Mouse (Mus musculus): ENCODE measurements around the gene Msl2.

Gene Msl2

DNA sequence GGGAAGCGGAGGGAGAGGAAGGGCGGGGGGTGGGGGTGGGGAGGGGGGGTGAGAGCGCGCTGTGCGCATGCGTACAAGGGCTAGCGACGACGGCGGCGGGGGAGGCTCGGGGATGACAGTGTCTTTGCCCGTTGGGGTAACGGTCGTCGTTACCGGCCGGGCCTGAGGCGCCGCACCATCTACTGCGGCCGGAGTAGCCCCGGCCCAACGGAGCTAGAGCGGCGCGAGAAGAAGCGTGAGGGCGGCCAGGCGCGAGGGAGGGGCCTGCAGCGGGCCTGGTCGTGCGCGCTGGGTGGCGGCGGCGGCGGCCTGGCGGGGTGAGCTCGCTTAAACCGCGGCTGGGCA, at the start of gene Msl2:
Gene Msl2 (plus strand): TSS at position 115 of the 345 bp plus-strand sequence.
- no peak for DNase-seq (ENCODE audit: low read depth, low spot score)

DNA sequence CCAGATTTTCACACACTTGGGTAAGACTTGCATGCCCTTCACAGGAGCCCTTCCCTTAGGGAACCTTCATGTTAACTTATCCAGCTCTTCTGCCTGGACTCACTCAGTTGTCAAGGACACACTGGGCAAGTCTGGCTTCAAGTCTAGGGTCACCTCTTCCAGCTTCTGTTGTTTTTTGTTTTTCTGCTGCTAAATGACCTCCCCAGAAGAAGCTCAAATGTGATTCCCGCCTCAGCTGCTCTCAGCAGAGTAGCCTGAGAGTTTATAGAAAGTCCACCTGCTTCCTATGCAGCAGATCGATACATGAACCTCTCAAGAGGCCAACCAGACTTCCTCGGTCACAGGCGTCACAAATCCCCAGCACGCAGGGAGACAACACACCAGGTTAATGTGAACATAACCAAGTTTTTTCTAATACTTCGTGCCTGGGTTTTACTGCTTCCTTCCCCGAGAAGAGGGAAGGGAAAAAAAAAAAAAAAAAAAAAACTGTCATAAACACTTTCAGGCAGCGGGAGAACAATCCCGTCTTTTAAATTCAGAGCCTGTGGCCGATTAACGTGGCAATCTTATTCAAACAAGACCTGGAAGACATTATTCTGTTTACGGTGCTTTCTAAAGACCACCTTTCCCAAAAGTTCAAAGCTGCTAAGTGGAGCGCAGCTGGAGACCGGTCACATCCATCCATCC, 40.0 kb upstream of the Msl2 start:
- DNase-seq (ENCODE audit: low read depth, low spot score): no peak

DNA sequence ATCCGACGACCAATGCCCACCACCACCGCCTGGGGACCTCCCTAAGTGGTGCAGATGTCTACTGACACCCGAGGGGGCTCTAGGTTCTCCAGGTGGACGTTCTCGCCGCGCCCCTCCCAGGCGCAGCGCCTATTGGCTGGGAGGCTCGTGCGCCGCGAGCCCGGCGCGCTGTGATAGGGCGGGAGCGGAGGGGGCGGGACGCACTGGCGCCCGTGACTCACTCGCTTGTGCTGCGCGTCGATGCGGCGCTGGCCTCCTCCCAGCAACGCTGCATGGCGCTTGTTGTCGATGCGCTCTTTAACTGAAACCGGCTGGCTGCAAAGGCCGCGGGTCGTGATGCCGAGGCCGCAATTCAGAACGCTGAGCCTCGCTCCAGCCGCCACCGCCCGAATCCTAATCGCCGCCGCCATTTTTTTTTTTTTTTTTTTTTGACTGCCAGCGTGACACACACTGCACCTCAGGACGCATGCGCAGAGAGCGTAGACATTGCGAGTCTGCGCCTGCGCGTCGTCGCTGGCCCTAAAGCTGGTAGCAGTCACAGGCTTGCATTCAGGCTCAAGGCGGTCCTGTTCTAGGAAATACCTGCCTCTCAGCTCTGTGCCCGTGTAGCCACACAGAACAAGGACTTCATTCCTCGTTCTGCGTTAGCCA, 39.3 kb upstream of the Msl2 start, which contains the start of gene Pccb:
Gene Pccb (minus strand): TSS at position 451 of the 651 bp plus-strand sequence.
- DNase-seq (ENCODE audit: low read depth, low spot score): peak; percentile 99

DNA sequence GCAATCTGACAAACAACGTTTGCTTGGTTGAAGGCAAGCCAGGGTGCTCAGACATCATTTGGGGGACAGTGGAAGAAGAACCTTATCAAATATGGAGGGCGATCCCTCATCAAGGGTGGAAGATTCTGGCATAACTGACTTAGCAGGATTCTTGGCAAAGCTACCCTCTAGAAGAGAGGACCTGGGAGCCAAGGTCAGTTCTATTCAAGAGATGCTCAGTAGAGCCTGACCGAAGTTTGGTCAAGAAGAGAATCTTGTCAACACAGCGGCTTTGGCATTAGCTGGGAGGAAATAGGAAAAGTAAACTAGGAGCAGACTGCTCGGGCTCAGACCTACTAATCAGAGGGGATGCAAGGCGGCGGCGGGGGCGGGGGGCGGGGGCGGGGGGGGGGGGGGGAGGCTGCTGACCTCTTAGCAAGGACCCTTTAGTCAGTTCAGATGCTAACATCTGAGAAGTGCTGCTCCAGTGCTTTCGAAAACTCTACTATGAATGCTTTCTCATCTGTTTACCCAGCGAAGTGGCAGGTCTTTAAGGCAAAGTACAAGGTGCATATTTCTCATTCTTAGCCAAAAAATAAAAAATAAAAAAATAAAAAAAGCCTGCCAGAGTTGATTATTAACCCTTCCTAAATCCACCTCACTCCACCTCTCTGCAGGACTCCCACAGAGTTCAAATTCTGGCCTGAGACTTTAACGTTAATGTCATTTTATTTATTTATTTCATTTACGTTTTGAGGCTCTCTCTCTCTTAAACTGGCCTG, 37.9 kb upstream of the Msl2 start:
- DNase-seq (ENCODE audit: low read depth, low spot score): no peak

DNA sequence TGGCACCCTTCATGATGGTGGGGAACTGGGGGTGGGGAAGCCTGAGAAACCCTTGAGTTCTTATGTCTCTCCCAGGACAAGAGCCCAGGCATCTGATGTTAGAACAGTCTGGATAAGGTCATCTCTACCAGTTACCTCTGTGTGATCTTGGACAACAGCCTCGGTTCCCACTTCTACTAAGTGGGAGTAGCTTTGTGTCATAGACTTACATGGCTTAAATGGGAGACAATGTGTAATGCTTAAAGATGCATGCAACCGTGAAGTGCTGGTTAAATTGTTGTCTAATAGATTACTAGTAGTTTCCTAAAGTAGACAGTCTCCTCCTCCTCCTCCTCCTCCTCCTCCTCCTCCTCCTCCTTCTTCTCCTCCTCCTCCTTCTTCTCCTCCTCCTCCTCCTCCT, 37.0 kb upstream of the Msl2 start:
- DNase-seq (ENCODE audit: low read depth, low spot score): no peak

DNA sequence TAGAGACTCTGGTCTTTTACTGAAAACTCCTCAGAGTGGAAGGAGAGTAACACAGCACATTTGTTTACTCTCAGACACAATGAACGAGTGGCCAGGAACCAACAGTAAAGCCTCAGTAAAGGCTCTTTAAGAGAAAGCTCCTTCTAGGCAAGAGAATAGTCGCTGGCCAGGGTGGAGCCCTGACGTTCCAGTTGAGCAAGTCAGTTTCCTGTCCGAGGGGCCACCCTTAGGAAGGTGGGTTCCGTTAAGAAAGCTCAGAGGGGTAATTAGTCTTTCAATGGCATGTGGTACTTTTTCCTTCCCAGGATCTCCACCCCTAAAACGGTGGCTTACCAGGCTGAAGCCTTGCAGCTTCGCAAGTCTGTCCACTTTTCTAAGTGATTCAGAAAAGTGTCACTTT, 36.5 kb upstream of the Msl2 start:
- no peak for DNase-seq (ENCODE audit: low read depth, low spot score)

DNA sequence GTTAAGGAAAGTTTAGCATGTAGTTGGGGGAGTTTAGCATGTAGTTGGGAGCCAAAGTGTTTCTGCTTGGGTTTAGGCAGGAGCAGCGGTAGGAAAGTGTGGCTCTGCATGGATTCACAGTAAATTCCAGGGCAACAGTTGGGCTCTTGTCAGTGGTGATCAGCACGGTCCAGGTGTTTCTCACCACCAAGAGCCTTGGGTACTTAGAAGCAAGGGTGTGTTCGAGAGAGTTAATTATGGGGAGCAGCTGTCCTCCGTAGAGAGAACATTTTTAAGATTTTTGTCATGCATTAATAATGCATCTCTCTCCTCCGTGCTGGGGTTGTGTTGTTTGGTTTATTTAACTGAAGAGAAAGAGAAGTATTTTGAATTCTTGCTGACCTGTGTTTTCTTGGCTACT, 35.3 kb upstream of the Msl2 start:
- DNase-seq (ENCODE audit: low read depth, low spot score): no peak

DNA sequence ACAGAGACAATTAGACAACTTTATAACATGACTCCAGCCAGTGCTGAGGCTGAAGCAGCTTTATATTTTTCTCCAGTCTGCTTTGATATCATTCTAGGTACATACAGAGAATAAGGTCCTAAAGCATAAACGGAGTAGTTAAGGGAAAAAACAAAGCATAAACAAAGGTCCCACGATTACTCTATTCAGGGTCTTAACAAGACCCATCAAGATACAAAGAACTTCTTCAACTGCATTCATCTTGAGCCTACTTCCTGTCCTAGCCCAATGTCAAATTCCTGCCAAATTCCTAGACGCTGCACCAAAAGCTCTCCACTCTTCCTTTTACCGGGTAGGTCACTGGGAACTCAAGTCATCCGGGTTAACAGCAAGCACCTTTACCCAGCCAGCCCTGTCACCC, 32.4 kb upstream of the Msl2 start:
- no peak for DNase-seq (ENCODE audit: low read depth, low spot score)

DNA sequence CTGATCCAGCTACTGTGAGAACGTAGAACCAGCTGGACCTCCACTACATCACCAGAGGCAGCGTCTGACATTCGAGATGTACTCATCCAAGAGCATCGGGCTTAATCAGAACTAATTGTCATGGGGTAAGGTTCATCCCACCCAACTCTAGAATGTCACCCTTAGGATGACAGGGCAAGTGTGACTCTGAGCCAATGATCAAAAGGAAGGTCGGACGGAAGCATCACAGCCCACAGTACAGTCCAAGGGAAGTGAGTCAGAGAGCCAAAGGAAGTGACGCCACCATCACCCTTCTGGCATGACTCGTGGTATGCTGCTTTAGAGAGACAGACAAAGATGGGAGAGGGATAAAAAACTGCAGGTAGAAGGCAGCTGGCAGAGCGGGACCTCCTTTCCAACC, 31.7 kb upstream of the Msl2 start:
- no peak for DNase-seq (ENCODE audit: low read depth, low spot score)

DNA sequence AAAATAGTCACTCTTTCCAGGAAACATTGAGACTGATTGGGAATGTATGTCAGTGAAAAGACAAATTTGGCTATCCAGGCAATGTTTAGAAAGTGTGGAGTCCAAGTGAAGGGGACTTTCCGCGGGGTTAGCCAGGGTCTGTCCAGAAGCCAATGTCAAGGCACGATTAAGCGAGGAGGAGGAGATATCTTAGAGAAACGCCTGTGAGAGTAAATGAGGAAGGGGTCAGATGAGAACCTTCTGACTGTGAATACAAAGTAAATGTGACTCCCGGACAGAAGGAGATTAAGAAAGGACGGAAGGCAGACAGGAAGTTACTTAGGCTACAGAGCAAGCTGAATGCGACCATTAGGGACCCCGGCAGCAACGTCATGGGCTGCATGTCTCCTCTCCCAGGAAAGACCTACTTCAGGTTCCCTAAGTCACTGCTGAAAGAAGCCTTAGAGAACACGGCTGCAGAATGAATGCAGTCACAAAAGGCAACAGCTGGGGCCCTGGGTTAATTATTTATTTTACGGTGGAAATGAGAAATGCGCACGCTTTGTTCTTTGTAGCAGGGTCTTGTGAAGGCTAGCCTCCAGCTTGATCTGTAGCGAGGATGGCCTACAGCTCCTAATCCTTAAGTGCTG, 28.1 kb upstream of the Msl2 start:
- peak; percentile 10 for DNase-seq (ENCODE audit: low read depth, low spot score)

DNA sequence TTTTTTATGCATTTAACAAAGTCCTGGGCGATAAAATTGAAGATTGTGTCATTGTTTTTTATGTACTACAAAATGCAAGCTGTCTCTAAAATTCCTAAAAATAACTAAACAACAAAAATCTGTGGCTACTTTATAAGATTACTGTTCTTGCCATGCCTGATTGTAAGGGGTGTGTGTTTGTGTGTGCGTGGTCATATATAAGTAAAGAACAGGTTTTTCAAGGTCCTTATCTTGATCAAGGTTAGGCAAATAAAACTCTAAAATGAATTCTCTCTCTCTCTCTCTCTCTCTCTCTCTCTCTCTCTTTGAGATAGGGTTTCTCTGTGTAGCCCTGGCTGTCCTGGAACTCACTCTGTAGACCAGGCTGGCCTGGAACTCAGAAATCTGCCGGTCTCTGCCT, 21.9 kb upstream of the Msl2 start:
- DNase-seq (ENCODE audit: low read depth, low spot score): no peak

DNA sequence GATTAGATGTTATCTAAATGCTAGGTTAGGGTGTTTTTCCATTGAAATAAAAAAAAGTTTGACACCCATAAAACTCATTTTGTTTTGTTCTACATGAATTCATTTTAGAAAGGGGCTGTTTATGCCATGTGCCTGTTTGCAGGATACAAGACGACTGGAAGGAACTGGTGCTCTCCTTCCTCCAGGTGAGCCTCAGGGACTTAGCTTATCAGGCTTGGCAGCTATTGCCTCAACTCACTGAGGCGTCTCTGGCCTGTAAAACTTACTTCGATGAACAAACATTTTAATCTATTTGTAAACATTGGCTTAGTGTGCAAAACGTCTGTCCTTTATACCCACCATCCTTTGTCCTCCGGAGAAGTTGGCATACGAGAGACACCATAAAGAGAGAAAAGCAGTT, 21.2 kb upstream of the Msl2 start:
- no peak for DNase-seq (ENCODE audit: low read depth, low spot score)

DNA sequence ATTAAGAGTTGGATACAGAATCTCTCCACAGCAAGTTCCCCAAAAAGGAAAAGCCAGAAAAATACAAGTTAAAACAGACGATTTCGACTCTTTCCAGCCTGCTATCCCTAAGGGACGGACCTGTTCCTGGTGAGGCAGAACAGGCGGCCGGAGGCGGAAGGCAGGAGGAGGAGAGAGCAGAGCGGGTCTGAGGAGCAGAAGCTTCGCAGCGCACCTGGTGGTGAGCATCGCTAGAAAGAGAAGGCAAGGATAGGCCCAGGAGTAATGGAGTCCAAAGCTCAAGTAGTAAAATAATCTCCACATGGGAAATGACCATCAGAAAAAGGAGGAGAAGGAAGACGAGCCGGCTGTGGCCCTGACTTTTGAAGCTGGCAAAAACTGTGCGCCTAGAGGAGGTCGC, 20.6 kb upstream of the Msl2 start:
- DNase-seq (ENCODE audit: low read depth, low spot score): no peak

DNA sequence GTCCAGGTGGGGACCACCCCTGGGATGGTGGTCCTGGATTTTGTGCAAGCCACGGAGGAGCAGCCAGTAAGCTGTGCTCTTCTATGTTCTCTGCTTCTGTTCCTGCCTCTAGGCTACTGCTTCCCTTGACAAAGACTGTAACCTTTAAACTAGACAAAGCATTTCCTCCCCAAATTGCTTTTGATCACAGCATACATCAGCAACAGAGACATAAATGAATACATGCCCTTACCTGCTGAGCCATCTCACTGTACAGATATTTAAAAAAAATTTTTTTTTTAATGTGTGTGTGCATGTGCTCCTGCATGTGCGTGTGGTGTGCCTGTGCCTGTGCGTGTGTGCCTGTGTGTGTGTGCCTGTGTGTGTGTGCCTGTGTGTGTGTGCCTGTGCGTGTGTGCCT, 16.7 kb upstream of the Msl2 start:
- no peak for DNase-seq (ENCODE audit: low read depth, low spot score)

DNA sequence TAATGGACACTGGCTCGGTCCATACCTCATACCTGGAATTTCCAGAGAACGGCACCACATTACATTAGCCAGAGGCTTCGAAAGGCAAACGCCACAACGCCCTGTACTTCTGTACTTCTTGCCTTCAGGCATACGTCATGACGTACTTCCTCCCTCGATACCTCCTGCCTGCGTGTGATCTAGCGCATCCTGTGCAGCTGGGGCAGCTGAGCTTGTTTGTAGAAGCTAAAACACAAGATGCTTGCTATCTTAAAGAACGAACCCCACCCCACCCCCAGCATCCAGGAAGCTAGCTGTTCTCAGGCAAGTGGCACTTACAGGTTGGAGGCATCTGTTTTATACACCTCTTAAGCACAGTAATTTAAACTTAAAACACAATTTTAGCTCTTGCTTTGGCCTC, 12.9 kb upstream of the Msl2 start:
- DNase-seq (ENCODE audit: low read depth, low spot score): no peak

DNA sequence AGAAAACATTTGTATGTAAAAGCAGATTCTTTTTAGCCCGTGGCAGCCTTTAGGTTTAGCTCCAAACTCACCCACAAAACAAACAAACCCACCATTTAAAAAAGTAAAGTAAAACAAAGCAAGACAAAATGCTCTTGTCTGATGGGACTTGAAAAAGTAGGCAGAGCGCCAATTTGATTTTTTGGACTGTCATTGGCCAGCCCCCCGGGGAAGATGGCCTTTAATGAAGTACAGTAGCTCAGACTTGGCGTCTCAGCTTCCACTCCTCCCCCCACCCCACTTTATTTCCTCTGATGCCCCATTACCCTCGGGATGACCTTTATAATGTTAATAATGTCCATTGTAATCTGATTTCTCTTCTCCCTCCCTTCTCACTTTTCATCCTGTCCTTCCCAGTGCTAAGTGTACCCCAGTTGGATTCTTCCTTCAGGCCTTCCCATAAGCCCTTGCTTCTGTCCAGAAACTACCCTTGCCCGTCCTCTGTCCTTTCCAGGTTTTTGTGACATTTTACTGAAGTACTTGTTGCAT, 11.6 kb upstream of the Msl2 start:
- DNase-seq (ENCODE audit: low read depth, low spot score): no peak

DNA sequence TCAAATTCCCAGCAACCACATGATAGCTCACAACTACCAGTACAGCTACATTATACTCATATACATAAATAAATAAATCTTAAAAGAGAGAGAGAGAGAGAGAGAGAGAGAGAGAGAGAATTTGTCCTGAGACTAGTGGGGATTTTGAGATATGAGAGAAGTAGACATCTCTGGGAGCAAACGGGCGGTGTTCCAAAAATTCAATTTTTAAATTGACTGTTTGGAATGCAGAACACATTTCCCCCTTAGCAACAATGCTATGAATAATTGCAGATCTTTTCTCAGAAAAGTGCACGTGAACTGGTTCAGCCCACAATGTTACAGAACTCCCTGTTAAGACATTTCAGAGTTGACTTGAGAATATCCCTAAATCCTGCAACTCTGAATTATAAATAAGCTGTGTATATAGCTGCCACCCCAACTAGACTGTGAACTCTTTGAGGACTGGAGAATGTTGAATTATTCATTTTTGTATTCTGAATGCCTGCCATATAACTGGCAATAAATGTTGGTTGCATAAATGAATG, 8.8 kb upstream of the Msl2 start:
- DNase-seq (ENCODE audit: low read depth, low spot score): no peak

DNA sequence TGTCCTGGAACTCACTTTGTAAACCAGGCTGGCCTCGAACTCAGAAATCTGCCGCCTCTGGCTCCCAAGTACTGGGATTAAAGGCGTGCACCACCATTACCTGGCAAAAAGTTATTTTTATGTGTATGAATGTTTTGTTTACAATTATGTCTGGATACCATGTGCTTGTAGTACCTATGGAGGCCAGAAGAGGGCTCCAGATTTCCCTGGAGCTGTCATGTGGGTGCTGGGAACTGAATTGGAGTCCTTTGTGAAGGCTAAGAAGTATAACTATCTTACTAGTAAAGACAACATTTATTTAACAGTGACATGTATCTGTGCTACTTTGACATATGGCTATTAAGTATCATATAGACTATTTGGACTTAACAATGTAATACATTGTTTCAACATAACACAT, 4.1 kb upstream of the Msl2 start:
- DNase-seq (ENCODE audit: low read depth, low spot score): no peak

DNA sequence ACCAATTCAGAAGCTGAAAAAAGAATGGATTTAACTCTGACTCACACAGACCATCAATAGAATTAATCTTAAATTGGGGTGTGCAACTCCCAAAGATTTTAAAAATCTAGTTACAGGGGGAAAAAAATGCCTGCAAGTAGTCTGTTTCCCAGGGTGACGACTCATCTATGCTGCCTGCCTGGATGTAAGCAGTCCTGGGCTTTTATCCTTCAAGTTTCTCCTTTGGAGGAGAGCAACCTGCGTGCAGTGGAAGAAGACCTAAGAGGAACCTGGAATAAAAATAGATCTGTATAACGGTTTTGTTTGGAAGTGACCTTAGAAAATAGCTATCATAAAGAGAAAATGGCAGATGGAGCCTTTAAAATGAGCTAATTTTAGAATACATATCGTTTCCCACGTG, 1.4 kb upstream of the Msl2 start:
- DNase-seq (ENCODE audit: low read depth, low spot score): no peak

DNA sequence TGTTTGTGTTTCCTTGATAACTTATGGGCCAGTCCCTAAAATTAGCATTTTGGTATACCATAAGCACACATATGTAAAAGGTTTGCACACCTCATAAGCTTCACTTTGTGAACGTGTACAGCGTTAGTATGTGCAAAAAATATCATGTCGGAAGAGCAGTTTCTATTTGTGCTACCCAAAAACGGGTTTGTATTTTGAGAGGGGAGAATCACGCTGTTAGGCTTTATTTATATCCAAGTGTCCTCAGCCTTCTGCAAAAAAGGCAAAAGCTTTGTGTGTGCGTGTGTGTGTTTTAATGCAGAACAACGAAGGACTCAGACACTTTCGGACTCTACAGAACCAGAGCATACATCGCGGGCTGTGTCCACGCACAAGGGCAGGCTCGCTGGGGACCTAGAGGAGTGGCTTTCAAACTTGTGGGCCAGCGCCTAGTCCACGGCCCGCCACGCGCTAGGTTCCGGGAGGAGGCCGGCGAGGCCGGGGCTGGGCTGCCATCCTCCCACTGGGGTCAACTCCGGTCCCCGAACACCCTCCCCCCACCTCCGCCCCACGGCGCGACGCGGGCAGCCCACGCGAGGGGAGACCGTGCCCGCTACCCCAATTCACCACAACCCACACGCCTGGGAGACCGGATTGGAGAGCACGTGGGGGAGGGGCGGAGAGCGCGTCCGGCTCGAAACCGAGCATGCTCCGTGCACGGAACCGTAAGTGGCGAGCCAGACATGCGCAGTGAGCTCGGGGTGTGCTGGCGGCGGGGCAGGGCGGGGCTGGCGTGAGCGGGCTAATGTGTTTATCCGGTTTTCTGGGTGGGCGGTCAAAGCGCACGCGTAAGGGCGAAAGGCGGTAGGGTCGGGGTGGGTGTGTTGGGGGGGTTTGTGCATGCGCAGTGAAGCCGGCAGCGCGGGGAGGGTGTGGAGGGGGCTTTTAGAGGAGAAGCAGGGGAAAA, 587 bp upstream of the Msl2 start:
- peak; percentile 99 for DNase-seq (ENCODE audit: low read depth, low spot score)

All from mesoderm, embryonic 11.5 days (tissue).